Mouse (Mus musculus): ENCODE data around the gene F12. TPM values are rescaled to one million over a fixed set of nuclear protein-coding genes. Genes with fewer than 3 reads are reported as not detected.

F12 gene
- polyA plus RNA-seq, 1 experiment from 2014 or later = 56.5 TPM

- peaks cover 9% of the 10 kb centered on the region for H3K4me1 ChIP-seq (replicated peaks)
- H3K4me2 ChIP-seq = no peak overlapping the region
- DNase-seq (no peak), ATAC-seq (ENCODE audit: low read depth) (no peak)
- no peaks in the 10 kb centered on the region for H3K36me3 ChIP-seq
- H3K27me3 ChIP-seq = no peaks in the 10 kb centered on the region
- 70% methylated on average over 2 of the region's 2 CpGs for WGBS (ENCODE audit: insufficient replicate concordance)
- H3K9ac ChIP-seq = no peak overlapping the region
- H3K27ac ChIP-seq = no peak overlapping the region
- no peaks in the 10 kb centered on the region for H3K9me3 ChIP-seq (replicated peaks)
- H3K4me3 ChIP-seq (replicated peaks) = no peak overlapping the region
Observed at GRCm38 (mm10) chr13:55430566-55430965, 4.0 kb upstream of the F12 start.

DNA sequence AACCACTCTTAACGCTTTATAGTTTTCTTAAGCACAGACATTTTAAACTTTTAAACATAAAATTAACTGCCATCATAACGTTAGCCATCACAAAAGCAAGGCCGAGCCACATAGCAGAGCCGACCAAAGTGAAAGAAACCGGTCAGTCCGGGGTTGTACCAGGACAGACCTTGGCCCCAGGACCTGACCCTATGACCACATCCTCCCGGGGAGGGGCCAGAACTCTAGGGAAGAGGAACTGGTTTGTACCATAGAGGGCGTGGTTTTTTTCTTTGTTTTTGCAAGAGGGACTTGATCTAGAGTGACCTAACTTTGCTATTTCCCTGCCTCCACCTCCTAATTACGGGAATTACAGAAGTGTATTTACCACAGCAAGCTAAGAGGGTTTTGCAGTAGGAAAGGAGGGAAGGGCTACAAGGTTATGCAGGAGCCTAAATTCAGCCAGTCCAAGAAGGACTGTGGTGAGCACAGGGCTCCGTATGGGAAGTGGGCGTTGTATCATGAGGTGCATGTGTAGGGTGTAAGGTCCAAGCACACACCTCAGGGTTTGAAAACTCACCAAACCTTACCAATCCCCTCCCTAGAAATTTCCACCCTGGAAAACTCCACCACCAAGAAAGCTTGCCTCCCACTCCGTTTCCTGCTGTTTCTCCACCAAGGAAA lies 2.8 kb upstream of the F12 start:
- Histone ChIP-seq H3K36me3 (no peaks in the 10 kb centered on the region), H3K4me1 (replicated peaks) (peaks cover 9% of the 10 kb centered on the region), H3K9ac (no peak overlapping the region), H3K4me3 (replicated peaks) (no peak overlapping the region), H3K4me2 (peak overlapping the region; percentile 26; the same call in 1 of the 2 replicates), H3K9me3 (replicated peaks) (no peaks in the 10 kb centered on the region), H3K27me3 (0 out of 2 replicates have a peak, but pooled peaks cover 3% of the 10 kb centered on the region), H3K27ac (peak overlapping the region; percentile 37; the same call in 1 of the 2 replicates)
- 29% methylated on average over 12 of the region's 12 CpGs for WGBS (ENCODE audit: insufficient replicate concordance)
- DNase-seq (no peak), ATAC-seq (ENCODE audit: low read depth) (peak; percentile 77)

GRCm38 (mm10) chr13:55420933-55421800 lies 5.4 kb downstream of the F12 start:
- Histone ChIP-seq H3K4me1 (replicated peaks) (peaks cover 30% of the 10 kb centered on the region), H3K9ac (no peak overlapping the region), H3K36me3 (no peaks in the 10 kb centered on the region), H3K4me2 (peak overlapping the region; percentile 17; the same call in 1 of the 2 replicates), H3K4me3 (replicated peaks) (no peak overlapping the region), H3K27ac (no peak overlapping the region), H3K27me3 (peaks cover 61% of the 10 kb centered on the region), H3K9me3 (replicated peaks) (no peaks in the 10 kb centered on the region)
- ATAC-seq (ENCODE audit: low read depth) = peak; percentile 11; the same call in 1 of the 2 replicates
- 10% methylated on average over 35 of the region's 35 CpGs for WGBS (ENCODE audit: insufficient replicate concordance)
- DNase-seq = no peak

DNA sequence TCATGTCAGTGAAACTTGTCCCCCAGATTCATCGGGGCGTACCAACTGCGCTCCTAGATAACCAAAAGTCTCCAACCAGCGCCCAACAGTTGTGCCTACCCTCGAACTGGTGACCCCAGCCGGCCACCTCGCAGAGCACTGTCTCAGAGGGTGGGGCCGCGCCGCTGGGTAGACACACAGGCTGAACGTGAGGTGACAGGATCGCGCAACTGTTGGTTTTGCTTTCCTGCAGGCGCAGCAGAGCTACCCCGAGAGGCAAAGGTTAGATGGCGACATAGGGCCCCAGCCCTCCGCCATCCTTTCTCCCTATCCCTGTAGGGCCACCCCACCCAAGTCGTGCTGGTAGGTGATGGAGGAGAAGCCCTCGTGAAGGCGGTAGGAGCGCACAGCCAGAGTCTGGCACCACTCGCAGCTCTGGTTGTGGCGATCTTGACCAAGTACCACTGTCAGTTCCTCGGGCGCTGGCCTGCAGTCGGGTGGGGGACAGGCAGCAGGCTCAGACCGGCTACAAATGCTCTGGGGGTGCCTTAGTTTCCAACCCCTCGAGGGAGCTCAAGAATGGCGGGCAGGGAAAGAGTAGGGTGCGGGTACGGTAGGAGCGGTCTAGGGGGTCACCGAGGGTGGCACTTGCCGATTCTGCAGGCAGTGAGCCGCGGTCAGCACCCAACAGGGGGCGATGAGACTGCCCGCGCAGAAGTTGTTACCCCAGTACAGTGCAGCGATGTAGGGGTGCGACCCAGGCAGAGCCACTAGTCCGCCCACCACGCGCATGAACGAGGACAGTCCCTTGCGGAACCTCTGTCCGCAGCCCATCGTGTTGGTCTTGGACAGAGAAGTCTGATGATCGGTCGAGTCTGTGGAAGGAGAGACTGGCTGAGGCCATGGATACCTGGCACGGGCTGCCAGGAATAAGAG lies 6.3 kb downstream of the F12 start:
- WGBS (ENCODE audit: insufficient replicate concordance) = 21% methylated on average over 51 of the region's 51 CpGs
- DNase-seq = no peak
- Histone ChIP-seq H3K4me3 (replicated peaks) (no peak overlapping the region), H3K27ac (no peak overlapping the region), H3K36me3 (no peaks in the 10 kb centered on the region), H3K9me3 (replicated peaks) (no peaks in the 10 kb centered on the region), H3K4me1 (replicated peaks) (peaks cover 25% of the 10 kb centered on the region), H3K27me3 (peaks cover 65% of the 10 kb centered on the region), H3K4me2 (no peak overlapping the region), H3K9ac (no peak overlapping the region)
- ATAC-seq (ENCODE audit: low read depth) = peak; percentile 29

DNA sequence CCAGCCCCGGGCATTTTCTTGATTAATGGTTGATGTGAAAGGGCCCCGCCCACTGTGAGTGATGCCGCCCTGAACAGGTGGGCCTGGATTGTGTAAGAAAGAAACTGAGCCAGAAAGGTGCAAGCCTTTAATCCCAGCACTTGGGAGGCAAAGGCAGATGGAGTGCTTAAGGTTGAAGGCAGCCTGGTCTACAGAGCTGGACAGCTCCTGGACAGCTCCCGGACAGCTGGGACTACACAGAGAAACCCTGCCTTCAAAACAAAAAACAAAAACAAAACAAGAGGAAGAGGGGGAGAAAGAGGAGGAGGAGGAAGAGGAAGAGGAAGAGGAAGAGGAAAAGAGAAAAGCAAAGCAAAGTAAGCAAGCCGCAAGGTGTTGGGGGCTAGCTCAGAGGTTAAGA lies 7.5 kb downstream of the F12 start:
- no peaks in the 10 kb centered on the region for H3K36me3 ChIP-seq
- H3K27me3 ChIP-seq = peaks cover 73% of the 10 kb centered on the region
- peaks cover 31% of the 10 kb centered on the region for H3K4me1 ChIP-seq (replicated peaks)
- DNase-seq (no peak), ATAC-seq (ENCODE audit: low read depth) (no peak)
- 54% methylated on average over 5 of the region's 5 CpGs for WGBS (ENCODE audit: insufficient replicate concordance)
- no peak overlapping the region for H3K4me2 ChIP-seq
- H3K9ac ChIP-seq = no peak overlapping the region
- H3K9me3 ChIP-seq (replicated peaks) = no peaks in the 10 kb centered on the region
- H3K4me3 ChIP-seq (replicated peaks) = no peak overlapping the region
- H3K27ac ChIP-seq = no peak overlapping the region

DNA sequence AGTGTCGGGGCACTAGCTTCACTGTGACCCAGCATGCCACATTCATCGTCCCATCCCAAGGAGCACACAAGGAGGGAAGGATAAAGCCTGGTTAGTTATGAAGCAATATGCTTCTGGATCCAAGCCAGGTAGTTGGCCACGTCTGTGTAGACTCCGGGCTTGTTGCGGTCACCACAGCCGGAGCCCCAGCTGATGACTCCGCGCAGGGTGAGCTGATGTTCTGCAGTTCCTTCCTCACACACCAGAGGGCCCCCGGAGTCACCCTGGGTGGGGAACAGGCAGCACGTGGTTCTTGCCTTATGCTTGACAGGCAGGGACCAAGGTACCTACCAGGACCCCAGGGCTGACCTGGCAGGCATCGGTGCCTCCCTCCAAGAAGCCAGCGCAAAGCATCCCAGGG lies 8.6 kb downstream of the F12 start:
- Histone ChIP-seq H3K4me1 (replicated peaks) (peaks cover 38% of the 10 kb centered on the region), H3K9ac (no peak overlapping the region), H3K27ac (no peak overlapping the region), H3K4me3 (replicated peaks) (no peak overlapping the region), H3K4me2 (no peak overlapping the region), H3K9me3 (replicated peaks) (no peaks in the 10 kb centered on the region), H3K36me3 (no peaks in the 10 kb centered on the region), H3K27me3 (peaks cover 84% of the 10 kb centered on the region)
- peak; percentile 59 for DNase-seq
- ATAC-seq (ENCODE audit: low read depth) = peak; percentile 64
- WGBS (ENCODE audit: insufficient replicate concordance) = 8% methylated on average over 12 of the region's 12 CpGs

GRCm38 (mm10) chr13:55414743-55415380 lies 11.7 kb downstream of the F12 start, which contains the start of gene Pfn3:
Gene Pfn3 (minus strand): TSS chr13:55415232.
- Histone ChIP-seq H3K27me3 (peaks cover 83% of the 10 kb centered on the region), H3K4me1 (replicated peaks) (peaks cover 21% of the 10 kb centered on the region), H3K4me2 (peak within 1 kb of the TSS; percentile 50), H3K27ac (no peak within 1 kb of the TSS), H3K9ac (peak within 1 kb of the TSS; percentile 36; the same call in 1 of the 2 replicates), H3K36me3 (no peaks in the 10 kb centered on the region), H3K4me3 (replicated peaks) (peak within 1 kb of the TSS; percentile 17; the same call in 1 of the 2 replicates), H3K9me3 (replicated peaks) (no peaks in the 10 kb centered on the region)
- 14% methylated on average over 41 of the region's 41 CpGs for WGBS (ENCODE audit: insufficient replicate concordance)
- ATAC-seq (ENCODE audit: low read depth) = no peak
- no peak for DNase-seq

GRCm38 (mm10) chr13:55413333-55413732 lies 13.3 kb downstream of the F12 start:
- Histone ChIP-seq H3K27me3 (peaks cover 84% of the 10 kb centered on the region), H3K4me1 (replicated peaks) (peaks cover 19% of the 10 kb centered on the region), H3K4me2 (no peak overlapping the region), H3K9me3 (replicated peaks) (no peaks in the 10 kb centered on the region), H3K36me3 (no peaks in the 10 kb centered on the region), H3K9ac (no peak overlapping the region), H3K4me3 (replicated peaks) (no peak overlapping the region), H3K27ac (no peak overlapping the region)
- DNase-seq = no peak
- 23% methylated on average over 12 of the region's 12 CpGs for WGBS (ENCODE audit: insufficient replicate concordance)
- ATAC-seq (ENCODE audit: low read depth) = 0 out of 2 replicates have a peak, but pooled peaks have one; percentile 7

DNA sequence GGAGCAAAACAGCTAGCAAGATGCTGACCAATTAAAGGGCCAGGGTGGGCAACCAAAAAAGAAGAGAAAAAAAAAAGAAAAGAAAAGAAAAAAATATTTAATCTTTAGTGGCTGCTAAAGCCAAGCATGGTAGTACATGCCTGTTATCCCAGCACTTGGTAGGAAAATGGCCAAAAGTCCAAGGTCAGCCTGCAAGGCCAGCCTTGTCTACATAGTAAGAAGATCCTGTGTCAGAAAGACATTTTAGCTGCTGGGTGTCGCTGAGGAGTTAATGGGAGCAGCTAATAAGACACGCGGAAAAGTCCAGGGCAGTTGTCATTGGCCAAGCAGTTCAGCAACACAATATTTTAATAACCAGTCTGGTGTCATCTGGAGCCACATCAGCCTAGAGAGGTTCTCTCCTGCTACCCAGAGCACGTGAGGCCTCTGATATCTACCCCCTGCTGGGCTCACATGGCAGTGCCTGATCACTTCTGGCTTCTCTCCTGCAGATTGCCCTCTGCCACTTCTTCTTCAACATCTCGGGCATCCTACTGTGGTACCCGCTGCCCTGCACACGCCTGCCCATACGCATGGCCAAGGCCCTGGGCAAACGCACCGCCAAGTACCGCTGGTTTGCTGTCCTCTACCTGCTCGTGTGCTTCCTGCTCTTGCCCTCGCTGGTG lies 13.8 kb downstream of the F12 start:
- peaks cover 84% of the 10 kb centered on the region for H3K27me3 ChIP-seq
- no peak overlapping the region for H3K4me2 ChIP-seq
- peaks cover 14% of the 10 kb centered on the region for H3K4me1 ChIP-seq (replicated peaks)
- DNase-seq = no peak
- no peak for ATAC-seq (ENCODE audit: low read depth)
- WGBS (ENCODE audit: insufficient replicate concordance) = 68% methylated on average over 13 of the region's 13 CpGs
- H3K9ac ChIP-seq = no peak overlapping the region
- no peak overlapping the region for H3K4me3 ChIP-seq (replicated peaks)
- no peaks in the 10 kb centered on the region for H3K9me3 ChIP-seq (replicated peaks)
- H3K36me3 ChIP-seq = no peaks in the 10 kb centered on the region
- H3K27ac ChIP-seq = no peak overlapping the region

- Histone ChIP-seq H3K36me3 (no peaks in the 10 kb centered on the region), H3K9ac (no peak overlapping the region), H3K27me3 (peaks cover 87% of the 10 kb centered on the region), H3K4me2 (no peak overlapping the region), H3K4me1 (replicated peaks) (peaks cover 14% of the 10 kb centered on the region), H3K4me3 (replicated peaks) (no peak overlapping the region), H3K27ac (no peak overlapping the region), H3K9me3 (replicated peaks) (no peaks in the 10 kb centered on the region)
- 56% methylated on average over 7 of the region's 7 CpGs for WGBS (ENCODE audit: insufficient replicate concordance)
- DNase-seq (no peak), ATAC-seq (ENCODE audit: low read depth) (no peak)
Observed at GRCm38 (mm10) chr13:55411826-55412225, 14.8 kb downstream of the F12 start.
